Comparison of ENCODE assay signal across 8 mouse cellular contexts in genomic region chr8:61223729-61224379, GRCm38 (mm10). TPM values are rescaled to one million over a fixed set of nuclear protein-coding genes. Genes with fewer than 3 reads are reported as not detected.
DNase-seq lines count a peak whose midpoint lies in the region; ATAC-seq and TF ChIP-seq lines count a peak whose summit lies in the region.

TSS of gene Sh3rf1 (plus strand) at chr8:61223872.

- H3K27ac ChIP-seq in ES-E14 (ENCODE audit: insufficient read depth, low read depth, low read length, poor library complexity, severe bottlenecking) = no peak within 1 kb of the TSS
- peak within 1 kb of the TSS; percentile 77 for H3K27ac ChIP-seq in forebrain, postnatal 0 days (ENCODE audit: low read depth, low read length)
- H3K27ac ChIP-seq in lung, embryonic 15.5 days = peak within 1 kb of the TSS; percentile 88

- no peaks in the 10 kb centered on the region for H3K27me3 ChIP-seq in forebrain, postnatal 0 days (ENCODE audit: insufficient read depth, low read length)
- H3K27me3 ChIP-seq in lung, embryonic 15.5 days = no peaks in the 10 kb centered on the region

- intact Hi-C loops in heart, postnatal 36 days (cut with DNase I) = loop anchor here (2.0 to 10.0 kb wide), 4 partner anchors 93 to 263 kb away; partner anchors contain the start of genes Cbr4 and Clcn3

- H3K4me2 ChIP-seq in forebrain, postnatal 0 days (ENCODE audit: low read depth) = peak within 1 kb of the TSS; percentile 96
- H3K4me2 ChIP-seq in lung, embryonic 15.5 days = peak within 1 kb of the TSS; percentile 81

- H3K9me3 ChIP-seq in ES-E14 (ENCODE audit: control insufficient read depth, insufficient read depth, low read depth, low read length) = no peaks in the 10 kb centered on the region
- H3K9me3 ChIP-seq in forebrain, postnatal 0 days (ENCODE audit: low read length) = no peaks in the 10 kb centered on the region
- H3K9me3 ChIP-seq in lung, embryonic 15.5 days = no peaks in the 10 kb centered on the region

- WGBS in forebrain, postnatal 0 days = under 1% methylated on average over 62 of the region's 84 CpGs
- WGBS in lung, embryonic 15.5 days = 0% methylated on average over 60 of the region's 84 CpGs

- H3K4me3 ChIP-seq in ES-E14 (ENCODE audit: insufficient read depth in 1 of 2, low read depth in 1 of 2, low read length in 2 of 2, poor library complexity in 1 of 2, severe bottlenecking in 1 of 2) = peak within 1 kb of the TSS; percentile 91 to 95
- H3K4me3 ChIP-seq in forebrain, postnatal 0 days (ENCODE audit: low read depth, low read length) = peak within 1 kb of the TSS; percentile 78
- peak within 1 kb of the TSS; percentile 60 for H3K4me3 ChIP-seq in lung, embryonic 15.5 days

- in situ Hi-C loops in ES-E14 (cut with MboI; ENCODE audit: low sequenced_read_pairs in 2 of 2, unreplicated experiment in 2 of 2) = no loop called here

- H3K9ac ChIP-seq in ES-E14 (ENCODE audit: insufficient read depth, low read depth, low read length, poor library complexity, severe bottlenecking) = peak within 1 kb of the TSS; percentile 85
- peak within 1 kb of the TSS; percentile 75 for H3K9ac ChIP-seq in forebrain, postnatal 0 days
- H3K9ac ChIP-seq in lung, embryonic 15.5 days = peak within 1 kb of the TSS; percentile 63

- peaks cover 0 to 2% of the 10 kb centered on the region in 2 experiments; a peak in 2 of 4 replicates for H3K4me1 ChIP-seq in ES-E14 (ENCODE audit: control insufficient read depth in 2 of 2, insufficient read depth in 2 of 2, low read length in 2 of 2, poor library complexity in 1 of 2)
- peaks cover 30% of the 10 kb centered on the region for H3K4me1 ChIP-seq in forebrain, postnatal 0 days (ENCODE audit: insufficient read depth)
- peaks cover 54% of the 10 kb centered on the region for H3K4me1 ChIP-seq in lung, embryonic 15.5 days

- no peaks in the 10 kb centered on the region for H3K36me3 ChIP-seq in ES-E14 (ENCODE audit: control insufficient read depth, insufficient read depth, low read length, poor library complexity, severe bottlenecking)
- no peaks in the 10 kb centered on the region for H3K36me3 ChIP-seq in forebrain, postnatal 0 days (ENCODE audit: insufficient read depth)
- H3K36me3 ChIP-seq in lung, embryonic 15.5 days = no peaks in the 10 kb centered on the region

- peak; percentile 92 for ATAC-seq in forebrain, postnatal 0 days
- peak; percentile 95 for ATAC-seq in lung, embryonic 15.5 days (ENCODE audit: borderline replicate concordance, extremely low read depth, low FRiP score, low TSS enrichment)

- TF ChIP-seq CTCF in forebrain, postnatal 0 days (IDR thresholded peaks at IDR 0.05; ENCODE audit: low read depth) = peak; percentile 60

- no peak for DNase-seq in ES-E14 (ENCODE audit: low read depth, low spot score)
- DNase-seq in c-Kit-positive CD71-positive TER-119-positive erythroid progenitor cells, embryonic 14.5 days (ENCODE audit: low spot score) = peak; percentile 45
- peak; percentile 91 for DNase-seq in forebrain, postnatal 0 days
- peak; percentile 83 to 85 for DNase-seq in heart, postnatal 36 days
- DNase-seq in layer of hippocampus, adult 8-10 months (ENCODE audit: low spot score in 2 of 2) = peak; percentile 40 to 71
- peak; percentile 77 for DNase-seq in ovary, adult 18-20 months (ENCODE audit: low spot score)
- DNase-seq in thymus, postnatal 0 days (ENCODE audit: low spot score) = peak; percentile 87

TF ChIP-seq in ES-E14, 5 proteins besides CTCF, POLR2A, EP300 and RAD21:
- TF ChIP-seq ZNF384 (IDR thresholded peaks at IDR 0.05; ENCODE audit: low read depth, low read length) = no peak

RNA-seq across cellular contexts. Expression of gene Sh3rf1, which starts in this region (rescaled TPM):
- total RNA-seq in ES-E14 (2012; rRNA removed) = 4.1 and 6.0 TPM in 2 replicates
- total RNA-seq in forebrain, postnatal 0 days (2014; rRNA removed) = 28.5 and 35.4 TPM in 2 replicates
- polyA plus RNA-seq in forebrain, postnatal 0 days (2015; fragmentation: Nextera tagmentation; extraction: Ambion mirVana) = 18.3 and 27.3 TPM in 2 replicates
- total RNA-seq in heart, postnatal 36 days (2021) = 1 to 10 TPM; 5.7 to 6.5 TPM
- total RNA-seq in layer of hippocampus, adult 8-10 months (2022) = 10 to 100 TPM; 55.7 to 63.8 (median 58.6) TPM
- 15.8 and 16.8 TPM in 2 replicates for polyA plus RNA-seq in lung, embryonic 15.5 days (2015; fragmentation: Nextera tagmentation; extraction: Ambion mirVana)
- 6.0 and 6.5 TPM in 2 replicates for polyA plus RNA-seq in thymus, postnatal 0 days (2015; fragmentation: Nextera tagmentation; extraction: Ambion mirVana)
